Mouse (Mus musculus): ENCODE results near the gene Phc2.

DNA sequence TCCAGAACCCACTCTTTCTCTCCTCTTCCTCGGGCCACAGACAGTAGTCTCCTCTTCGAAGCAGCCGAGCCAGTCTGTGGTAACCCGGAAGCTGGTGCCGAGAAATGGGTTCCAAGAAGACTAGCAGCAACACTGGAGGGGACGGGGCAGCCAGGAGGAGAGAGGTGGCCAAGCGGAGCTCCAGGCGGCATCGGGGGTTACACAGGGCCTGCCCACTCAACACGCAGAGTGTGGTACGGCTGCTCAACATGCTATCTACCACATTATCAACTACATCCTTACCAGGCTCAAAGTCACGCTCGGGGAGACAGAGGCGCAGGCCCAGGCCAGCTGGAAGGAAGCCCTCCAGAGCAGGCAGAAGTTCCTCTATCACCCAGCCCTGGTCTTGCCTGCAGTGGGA, 38.7 kb upstream of the Phc2 start:
- TF ChIP-seq EP300 (IDR thresholded peaks at IDR 0.05) (no peak), CTCF (IDR thresholded peaks at IDR 0.05) (no peak)
